Mouse (Mus musculus) kidney, embryonic 16.5 days (tissue): ENCODE measurements around the gene Lypd3. TPM values are rescaled to one million over a fixed set of nuclear protein-coding genes. Genes with fewer than 3 reads are reported as not detected.

Experiments
- ATAC-seq: fragments of 200-750 bp; cut with Nextera tagmentation; 2 replicates; pipeline ENCODE4 v1.8.0; 2017; ENCODE audit warnings: moderate TSS enrichment; ENCODE audit not compliant: low FRiP score, low TSS enrichment
- H3K27ac ChIP-seq: fragments of 300-500 bp; sonication (generic); 2 replicates; pipeline ENCODE4 v1.5.1; 2014; ENCODE audit warnings: low read length
- H3K27me3 ChIP-seq: fragments of 300-500 bp; sonication (generic); 2 replicates; pipeline ENCODE4 v1.6.1; 2014; ENCODE audit warnings: low read length, control low read depth, mixed read lengths; ENCODE audit not compliant: insufficient read depth
- H3K36me3 ChIP-seq: fragments of 300-500 bp; sonication (generic); 2 replicates; pipeline ENCODE4 v1.6.1; 2014; ENCODE audit warnings: low read length, control low read depth, mixed read lengths; ENCODE audit not compliant: insufficient read depth
- H3K4me1 ChIP-seq: fragments of 300-500 bp; sonication (generic); 2 replicates; pipeline ENCODE4 v1.6.1; 2014; ENCODE audit warnings: low read length, control low read depth, mixed read lengths; ENCODE audit not compliant: insufficient read depth
- H3K4me2 ChIP-seq: fragments of 300-500 bp; sonication (generic); replicated peaks from 2 replicates; pipeline ENCODE4 v1.6.1; 2014; ENCODE audit warnings: low read depth, low read length
- H3K4me3 ChIP-seq: fragments of 300-500 bp; sonication (generic); 2 replicates; pipeline ENCODE4 v1.5.1; 2014; ENCODE audit warnings: mild to moderate bottlenecking, low read length
- H3K9ac ChIP-seq: fragments of 300-500 bp; sonication (generic); replicated peaks from 2 replicates; pipeline ENCODE4 v1.6.1; 2014; ENCODE audit warnings: low read length
- H3K9me3 ChIP-seq: fragments of 300-500 bp; sonication (generic); 2 replicates; pipeline ENCODE4 v1.6.1; 2016; ENCODE audit warnings: low read length, control low read depth
- WGBS: fragments of 180-500 bp; shearing (Covaris S2); extraction: QIAGEN DNeasy Blood & Tissue Kit; methylation state at CpG from one replicate; pipeline ENCODE4 v1.1.7; 2014; 5-methylcytosine and 5-hydroxymethylcytosine counted together
- polyA plus RNA-seq: library from polyadenylated mRNA; unstranded; fragments of >200 nt; fragmentation: Nextera tagmentation; extraction: Ambion mirVana; gene quantifications from 2 replicates; pipeline ENCODE4 v1.2.1, GENCODE M21; 2015

Lypd3 gene
- polyA plus RNA-seq = 0.75 and 1.0 TPM in 2 replicates

DNA sequence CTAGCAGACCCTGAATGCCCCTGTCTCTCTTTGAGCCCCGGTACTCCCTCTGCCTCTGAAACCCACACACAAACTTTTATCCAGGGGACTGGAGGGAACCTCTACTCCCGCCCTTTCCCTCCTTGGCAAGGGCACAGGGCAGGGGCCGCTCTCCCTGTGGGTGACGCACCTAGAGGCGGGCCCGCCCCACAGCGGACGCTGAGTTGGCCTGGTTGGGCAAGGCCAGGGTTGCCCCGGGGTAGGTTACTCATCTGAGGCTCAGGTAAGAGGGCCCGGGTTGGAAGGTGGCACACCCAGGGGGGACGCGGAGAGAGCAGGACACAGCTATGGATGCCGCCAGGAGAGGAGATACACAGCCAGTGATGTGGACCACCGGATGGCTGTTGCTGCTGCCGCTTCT is at the start of gene Lypd3:
Gene Lypd3 (plus strand): TSS at position 287 of the 400 bp plus-strand sequence.
- Histone ChIP-seq H3K4me3 (peak within 1 kb of the TSS; percentile 11; the same call in 1 of the 2 replicates), H3K9ac (peak within 1 kb of the TSS; percentile 31; the same call in 1 of the 2 replicates), H3K4me1 (peaks cover 10% of the 10 kb centered on the region; the same call in 1 of the 2 replicates), H3K36me3 (no peaks in the 10 kb centered on the region), H3K9me3 (no peaks in the 10 kb centered on the region), H3K27ac (no peak within 1 kb of the TSS), H3K27me3 (peaks cover 51% of the 10 kb centered on the region), H3K4me2 (peak within 1 kb of the TSS; percentile 23)
- 13% methylated on average over 15 of the region's 15 CpGs for WGBS
- no peak for ATAC-seq

DNA sequence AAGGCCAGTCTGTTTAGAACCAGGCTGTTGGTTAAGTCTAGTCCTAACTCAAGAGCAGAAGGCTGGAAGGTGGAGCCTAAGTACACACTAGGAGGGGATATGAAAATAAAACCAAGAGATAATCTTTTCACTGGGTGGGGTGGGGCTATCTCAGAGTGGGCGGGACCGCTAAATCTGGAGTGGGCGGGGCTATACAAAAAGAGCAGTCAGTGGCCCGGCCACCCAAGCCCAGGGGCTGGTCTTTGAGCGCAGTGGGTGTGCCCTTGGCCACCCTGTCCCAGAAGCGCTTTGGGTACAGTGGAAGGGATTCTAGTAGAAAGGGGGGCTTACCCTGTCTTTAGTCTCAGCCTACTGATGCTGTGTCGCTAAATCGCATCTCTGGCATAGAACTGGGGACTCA is 49.5 kb upstream of the Lypd3 start:
- Histone ChIP-seq H3K27ac (no peak overlapping the region), H3K4me3 (peak overlapping the region; percentile 51), H3K4me2 (peak overlapping the region; percentile 63), H3K36me3 (no peaks in the 10 kb centered on the region), H3K9ac (peak overlapping the region; percentile 74), H3K9me3 (0 out of 2 replicates have a peak, but pooled peaks cover 3% of the 10 kb centered on the region), H3K27me3 (peaks cover 18% of the 10 kb centered on the region), H3K4me1 (peaks cover 6% of the 10 kb centered on the region)
- 7% methylated on average over 8 of the region's 8 CpGs for WGBS
- peak; percentile 50 for ATAC-seq

DNA sequence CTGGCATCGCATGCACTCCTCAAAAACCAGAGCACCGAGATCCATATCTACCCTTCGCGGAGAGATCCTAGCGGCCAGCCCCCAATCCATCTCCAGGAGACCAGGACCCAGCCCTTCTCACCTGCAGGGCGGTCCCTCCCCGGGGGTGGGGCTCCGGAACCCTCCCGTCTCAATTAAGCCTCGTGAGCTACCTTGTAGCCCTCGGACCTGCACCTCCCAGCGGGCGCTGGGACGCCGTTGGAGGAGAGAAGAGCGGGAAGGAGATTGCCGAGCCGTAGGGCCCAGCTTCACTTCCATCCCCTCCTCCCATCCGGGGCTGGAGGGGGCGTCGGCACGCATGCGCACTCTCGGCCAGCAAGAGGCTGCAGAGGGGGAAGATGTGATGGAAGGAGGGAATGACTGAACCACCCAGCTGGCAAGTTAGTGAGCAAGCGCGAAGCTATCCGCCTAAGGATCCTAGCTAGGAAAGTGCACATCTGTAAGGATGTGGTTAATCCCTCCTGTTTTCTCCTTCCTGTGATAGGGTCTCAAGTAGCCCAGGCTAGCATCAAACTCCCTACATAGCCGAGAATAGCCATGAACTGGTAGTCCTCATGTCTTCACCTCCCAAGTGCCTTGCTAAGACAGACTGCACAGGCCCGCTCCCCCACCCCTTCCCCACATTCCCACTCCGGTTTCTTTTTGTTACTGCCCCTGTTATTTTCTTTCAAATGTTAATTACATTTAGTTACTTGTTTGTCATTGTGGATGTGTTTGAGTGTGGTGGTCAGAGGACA is 48.8 kb upstream of the Lypd3 start, which contains the start of the genes Ethe1 and Zfp575:
Gene Ethe1 (plus strand): TSS at position 214 of the 776 bp plus-strand sequence.
Gene Zfp575 (minus strand): TSS at position 312 of the 776 bp plus-strand sequence.
- peak within 1 kb of the TSS; percentile 51 for H3K4me3 ChIP-seq
- 0 out of 2 replicates have a peak, but pooled peaks cover 3% of the 10 kb centered on the region for H3K9me3 ChIP-seq
- H3K27ac ChIP-seq = no peak within 1 kb of the TSS; the same call in 1 of the 2 replicates
- WGBS = 7% methylated on average over 30 of the region's 30 CpGs
- peak within 1 kb of the TSS; percentile 63 for H3K4me2 ChIP-seq
- peaks cover 12% of the 10 kb centered on the region for H3K4me1 ChIP-seq
- peak within 1 kb of the TSS; percentile 74 for H3K9ac ChIP-seq
- no peaks in the 10 kb centered on the region for H3K36me3 ChIP-seq
- peaks cover 18% of the 10 kb centered on the region for H3K27me3 ChIP-seq
- peak; percentile 40 for ATAC-seq

DNA sequence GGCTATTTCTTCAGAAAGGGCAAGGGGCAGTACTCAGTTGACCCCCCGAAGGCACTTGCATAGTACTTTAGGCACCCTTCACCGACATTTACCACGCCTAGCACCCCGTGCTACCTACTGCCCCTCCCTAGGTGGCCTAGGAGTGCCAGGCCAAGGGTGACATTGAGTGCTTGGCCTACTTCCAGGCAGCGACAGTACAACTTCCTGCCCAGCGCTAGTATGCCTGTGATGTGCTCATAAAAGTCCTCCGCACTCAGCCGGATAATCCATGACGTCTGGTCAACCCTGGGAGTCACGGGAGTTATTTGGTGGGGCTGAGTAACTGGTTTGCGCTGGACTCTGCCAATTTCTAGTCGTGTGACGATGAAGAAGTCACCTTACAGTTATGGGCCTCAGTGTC is 48.0 kb upstream of the Lypd3 start:
- 61% methylated on average over 13 of the region's 13 CpGs for WGBS
- Histone ChIP-seq H3K4me2 (no peak overlapping the region), H3K4me1 (peaks cover 20% of the 10 kb centered on the region), H3K9ac (no peak overlapping the region), H3K36me3 (no peaks in the 10 kb centered on the region), H3K27me3 (peaks cover 18% of the 10 kb centered on the region), H3K27ac (no peak overlapping the region), H3K4me3 (no peak overlapping the region), H3K9me3 (0 out of 2 replicates have a peak, but pooled peaks cover 3% of the 10 kb centered on the region)
- ATAC-seq = no peak

DNA sequence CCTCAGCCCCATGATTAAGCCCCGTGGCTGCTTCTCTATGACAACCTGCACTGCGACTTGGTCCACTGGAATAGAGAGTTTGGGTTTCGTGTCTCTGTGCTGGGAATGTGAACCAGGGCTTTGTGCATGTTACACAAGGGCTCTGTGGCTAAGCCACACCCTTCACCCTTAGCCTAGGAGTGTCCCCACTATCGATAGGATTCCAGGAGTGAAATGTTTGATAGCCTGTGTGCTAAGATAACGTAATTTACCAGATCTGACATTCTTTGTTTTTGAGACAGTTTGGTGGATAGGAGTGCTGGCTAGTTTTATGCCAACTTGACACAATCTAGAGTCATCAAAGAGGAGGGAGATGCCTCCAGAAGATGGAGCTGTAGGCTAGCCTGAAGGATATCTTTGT is 44.6 kb upstream of the Lypd3 start:
- Histone ChIP-seq H3K27me3 (peaks cover 3% of the 10 kb centered on the region; the same call in 1 of the 2 replicates), H3K4me3 (no peak overlapping the region), H3K36me3 (no peaks in the 10 kb centered on the region), H3K4me2 (no peak overlapping the region), H3K9ac (no peak overlapping the region), H3K9me3 (0 out of 2 replicates have a peak, but pooled peaks cover under 1% of the 10 kb centered on the region), H3K27ac (peak overlapping the region; percentile 64; the same call in 1 of the 2 replicates), H3K4me1 (peaks cover 38% of the 10 kb centered on the region)
- WGBS = 61% methylated on average over 5 of the region's 5 CpGs
- no peak for ATAC-seq

DNA sequence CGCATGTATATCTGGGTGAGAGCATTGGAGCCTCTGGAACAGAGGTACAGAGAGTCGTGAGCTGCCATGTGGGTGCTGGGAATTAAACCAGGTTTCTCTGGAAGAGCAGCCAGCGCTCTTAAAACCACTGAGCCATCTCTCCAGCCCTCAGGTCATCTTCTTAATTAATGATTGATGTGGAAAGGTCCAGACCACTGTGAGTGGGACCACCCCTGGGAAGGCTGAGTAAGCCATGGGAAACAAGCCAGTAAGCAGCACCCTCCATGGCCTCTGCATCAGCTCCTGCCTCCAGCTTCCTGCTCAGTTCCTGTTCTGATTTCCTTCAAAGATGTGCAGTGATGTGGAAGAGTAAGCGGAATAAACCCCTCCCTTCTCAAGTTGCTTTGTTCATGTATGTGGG is 44.2 kb upstream of the Lypd3 start:
- Histone ChIP-seq H3K4me3 (no peak overlapping the region), H3K9ac (no peak overlapping the region), H3K4me1 (peaks cover 38% of the 10 kb centered on the region), H3K27me3 (no peaks in the 10 kb centered on the region), H3K4me2 (no peak overlapping the region), H3K9me3 (no peaks in the 10 kb centered on the region), H3K27ac (peak overlapping the region; percentile 64), H3K36me3 (no peaks in the 10 kb centered on the region)
- 39% methylated on average over 4 of the region's 4 CpGs for WGBS
- peak; percentile 67 for ATAC-seq

DNA sequence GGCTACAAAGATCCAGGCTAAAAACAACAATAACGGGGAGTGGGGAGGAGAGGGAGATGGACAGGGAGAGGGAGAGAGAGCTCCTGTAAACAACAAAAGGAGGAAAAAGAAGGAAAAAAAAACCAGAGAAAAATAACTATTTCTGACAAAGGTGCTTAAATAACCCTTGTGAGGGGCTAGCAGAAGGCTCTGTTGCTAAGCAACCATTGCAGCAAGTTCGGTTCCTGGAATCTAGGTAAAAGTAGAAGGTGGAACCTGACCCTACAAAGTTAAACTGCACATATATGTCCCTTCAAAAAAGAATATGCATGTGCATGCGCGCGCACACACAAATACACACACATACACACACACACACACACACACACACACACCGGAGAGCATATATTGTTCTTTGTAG is 43.6 kb upstream of the Lypd3 start:
- no peaks in the 10 kb centered on the region for H3K9me3 ChIP-seq
- WGBS = 71% methylated on average over 6 of the region's 6 CpGs
- H3K4me2 ChIP-seq = no peak overlapping the region
- no peak overlapping the region for H3K9ac ChIP-seq
- H3K36me3 ChIP-seq = no peaks in the 10 kb centered on the region
- ATAC-seq = no peak
- no peak overlapping the region for H3K4me3 ChIP-seq
- no peaks in the 10 kb centered on the region for H3K27me3 ChIP-seq
- peak overlapping the region; percentile 64 for H3K27ac ChIP-seq
- peaks cover 35% of the 10 kb centered on the region for H3K4me1 ChIP-seq

DNA sequence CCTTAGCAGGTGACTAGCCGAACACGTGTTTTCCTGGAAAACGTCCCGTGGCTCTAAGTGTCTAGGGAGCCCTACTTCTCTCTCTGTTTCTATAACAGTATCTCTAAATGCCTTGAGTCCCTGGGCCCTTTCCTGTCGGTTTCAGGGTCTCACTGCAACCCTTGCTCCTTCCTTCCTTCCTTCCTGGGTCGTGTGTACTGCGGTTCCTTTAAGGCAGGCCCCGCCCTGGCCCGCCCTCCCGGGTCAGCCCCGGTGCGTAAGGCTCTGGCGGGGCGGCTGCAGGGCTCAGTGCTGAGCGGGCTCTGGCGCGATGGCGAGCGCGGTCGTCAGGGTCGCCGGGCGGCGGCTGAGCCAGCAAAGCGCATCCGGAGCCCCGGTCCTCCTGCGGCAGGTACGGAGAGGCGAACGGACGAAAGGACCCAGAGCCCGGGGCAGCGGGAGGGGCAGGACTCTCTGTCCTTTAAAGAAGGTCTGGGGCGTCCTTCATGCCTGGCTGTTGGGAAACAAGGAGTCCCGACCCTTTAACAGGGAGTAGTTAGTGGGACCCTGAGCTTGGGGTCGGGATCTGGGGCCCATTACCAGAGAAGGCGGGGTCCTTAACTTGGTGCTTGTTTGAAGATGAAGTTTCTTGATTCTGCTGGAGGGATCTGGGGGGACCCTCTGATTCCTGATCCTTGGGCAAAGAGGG is 42.6 kb upstream of the Lypd3 start:
- ATAC-seq = peak; percentile 91
- no peaks in the 10 kb centered on the region for H3K27me3 ChIP-seq

DNA sequence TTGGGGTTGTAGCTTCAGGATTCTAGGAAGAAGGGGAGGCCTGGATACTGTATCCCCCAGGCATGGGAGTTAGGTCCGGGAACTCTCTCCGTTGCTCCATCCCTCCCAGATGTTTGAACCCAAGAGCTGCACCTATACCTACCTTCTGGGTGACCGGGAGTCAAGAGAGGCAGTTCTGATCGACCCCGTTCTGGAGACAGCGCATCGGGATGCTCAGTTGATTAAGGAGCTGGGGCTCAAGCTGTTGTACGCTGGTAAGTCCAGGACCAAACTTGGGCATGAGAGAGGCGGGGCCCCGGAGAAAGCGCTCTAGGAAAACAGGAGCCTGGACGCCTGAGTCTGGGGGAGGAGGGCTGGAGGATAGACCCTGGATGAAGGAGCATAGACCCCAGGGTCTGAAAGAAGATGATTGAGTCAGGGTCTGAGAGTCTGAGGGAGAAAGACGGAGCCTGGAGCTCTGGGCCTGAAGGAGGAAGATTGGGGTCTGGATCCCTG is 42.0 kb upstream of the Lypd3 start:
- Histone ChIP-seq H3K27me3 (no peaks in the 10 kb centered on the region), H3K27ac (peak overlapping the region; percentile 21; the same call in 1 of the 2 replicates), H3K4me3 (peak overlapping the region; percentile 77), H3K9me3 (no peaks in the 10 kb centered on the region), H3K36me3 (no peaks in the 10 kb centered on the region), H3K4me1 (peaks cover 34% of the 10 kb centered on the region), H3K9ac (peak overlapping the region; percentile 85), H3K4me2 (peak overlapping the region; percentile 82)
- ATAC-seq = 0 out of 2 replicates have a peak, but pooled peaks have one; percentile 5
- 3% methylated on average over 13 of the region's 13 CpGs for WGBS

More for the DNA sequence above, 42.6 kb upstream of the Lypd3 start:
- Histone ChIP-seq H3K4me3 (peak overlapping the region; percentile 77), H3K9me3 (no peaks in the 10 kb centered on the region), H3K9ac (peak overlapping the region; percentile 85), H3K27ac (peak overlapping the region; percentile 21; the same call in 1 of the 2 replicates), H3K4me2 (peak overlapping the region; percentile 82), H3K4me1 (peaks cover 34% of the 10 kb centered on the region), H3K36me3 (no peaks in the 10 kb centered on the region)
- 2% methylated on average over 37 of the region's 39 CpGs for WGBS
